Mouse (Mus musculus): ENCODE data around the gene Ddx39b.
A peak's percentile ranks its signal among the peaks of the same experiment; 100 is the strongest.

The Ddx39b gene

DNA sequence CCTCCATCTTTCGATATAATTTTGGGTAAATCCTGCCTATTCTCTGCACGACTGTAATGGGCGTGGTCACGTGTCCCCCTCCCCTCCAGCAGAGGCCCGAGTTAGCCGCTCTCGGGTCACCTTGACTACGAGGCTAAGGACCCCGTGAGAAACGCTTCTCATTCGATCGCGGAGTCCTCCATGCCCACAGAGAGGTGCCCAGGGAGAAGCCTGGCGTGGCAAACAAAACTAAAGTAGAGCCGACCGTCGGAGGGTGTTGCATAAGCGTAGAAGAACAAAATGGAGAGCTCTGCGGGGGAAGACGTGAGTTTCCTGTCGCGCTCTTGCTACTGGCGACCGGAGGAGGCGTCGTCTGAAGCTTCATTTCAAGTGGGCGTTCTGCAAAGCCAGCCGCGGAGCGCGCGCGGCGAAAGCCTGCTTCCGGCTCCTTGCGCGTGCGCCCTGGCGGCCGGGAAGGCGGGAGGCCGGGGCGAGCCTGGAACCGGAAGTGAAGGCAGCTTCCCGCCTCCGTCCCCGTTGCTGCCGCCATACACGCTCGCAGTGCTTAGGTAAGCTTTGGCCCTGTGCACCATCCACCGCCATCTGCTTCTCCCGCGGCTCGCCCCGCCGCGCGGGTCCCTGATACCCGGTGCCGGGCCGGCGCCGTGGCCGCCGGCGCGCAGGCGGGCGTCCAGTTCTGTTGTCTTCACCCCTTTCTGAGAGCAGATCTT, at the start of gene Ddx39b:
Ddx39b (plus strand) TSS at position 442 of the 710 bp plus-strand sequence.
- DNase-seq (ENCODE audit: low read depth, low spot score): peak; percentile 95

DNA sequence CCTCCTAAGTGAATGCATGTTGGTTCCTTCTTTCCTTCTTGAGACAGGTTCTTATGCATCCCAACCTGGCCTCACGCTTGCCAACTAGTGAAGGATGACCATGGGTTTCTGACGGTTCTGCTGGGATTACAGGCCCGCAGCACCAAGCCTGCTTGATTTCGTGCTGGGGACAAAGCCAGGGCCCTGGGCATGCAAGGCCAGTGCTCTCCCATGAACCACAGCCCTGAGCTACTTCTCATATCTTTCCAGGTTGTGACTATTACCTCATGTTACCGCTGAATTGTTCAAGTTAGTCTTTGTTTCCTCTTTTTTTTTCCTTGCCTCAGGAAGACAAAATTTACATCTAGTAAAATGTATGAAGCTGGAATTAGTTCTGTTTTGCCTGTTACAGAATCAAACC, 48.6 kb upstream of the Ddx39b start:
- no peak for DNase-seq (ENCODE audit: low read depth, low spot score)

DNA sequence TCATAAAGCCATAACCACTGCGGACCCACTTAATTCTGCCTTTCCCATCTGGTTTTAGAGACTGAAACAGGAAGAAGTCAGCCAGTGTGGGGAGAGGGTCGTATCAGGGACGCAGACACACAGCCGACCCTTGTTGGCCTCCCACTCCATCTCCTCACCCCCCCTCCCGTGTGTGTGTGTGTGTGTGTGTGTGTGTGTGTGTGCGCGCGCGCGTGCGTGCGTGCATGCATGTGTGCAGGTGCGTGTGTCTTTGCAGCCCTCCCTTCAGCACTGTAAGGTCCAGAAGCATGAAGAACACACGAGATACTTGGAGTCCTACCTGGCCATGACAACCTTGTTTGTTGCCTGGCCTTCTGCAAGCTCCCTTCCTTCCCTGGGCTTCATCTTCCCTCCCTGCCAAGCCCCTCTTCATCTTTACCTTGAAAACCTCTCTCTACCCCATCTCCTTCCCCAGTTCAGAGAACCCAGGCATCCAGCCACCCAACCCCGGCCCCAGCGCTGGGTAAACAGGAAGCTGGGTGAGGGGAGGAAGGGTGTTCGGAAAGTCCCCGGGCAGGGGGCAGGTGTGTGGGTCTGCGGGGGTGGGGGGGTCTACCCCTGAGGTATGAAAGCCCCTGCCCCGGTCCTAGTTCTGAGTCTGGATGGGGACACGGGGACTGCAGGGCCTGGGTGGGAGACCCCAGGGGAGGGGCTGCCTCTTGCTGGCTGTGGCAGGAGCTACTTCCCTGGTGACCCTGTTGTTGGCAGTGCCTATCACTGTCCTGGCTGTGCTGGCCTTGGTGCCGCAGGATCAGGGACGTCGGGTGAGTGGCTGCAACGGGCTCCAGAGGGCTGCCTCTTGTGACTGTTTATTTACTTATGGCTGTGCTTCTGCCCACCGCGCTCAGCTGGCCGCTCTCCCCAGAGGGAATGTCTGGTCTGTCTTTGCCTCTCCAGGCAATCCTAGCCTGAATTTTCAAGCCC, 47.4 kb upstream of the Ddx39b start, which contains the start of gene Ltb:
Ltb (plus strand) TSS at position 559 of the 963 bp plus-strand sequence.
- DNase-seq (ENCODE audit: low read depth, low spot score): no peak

DNA sequence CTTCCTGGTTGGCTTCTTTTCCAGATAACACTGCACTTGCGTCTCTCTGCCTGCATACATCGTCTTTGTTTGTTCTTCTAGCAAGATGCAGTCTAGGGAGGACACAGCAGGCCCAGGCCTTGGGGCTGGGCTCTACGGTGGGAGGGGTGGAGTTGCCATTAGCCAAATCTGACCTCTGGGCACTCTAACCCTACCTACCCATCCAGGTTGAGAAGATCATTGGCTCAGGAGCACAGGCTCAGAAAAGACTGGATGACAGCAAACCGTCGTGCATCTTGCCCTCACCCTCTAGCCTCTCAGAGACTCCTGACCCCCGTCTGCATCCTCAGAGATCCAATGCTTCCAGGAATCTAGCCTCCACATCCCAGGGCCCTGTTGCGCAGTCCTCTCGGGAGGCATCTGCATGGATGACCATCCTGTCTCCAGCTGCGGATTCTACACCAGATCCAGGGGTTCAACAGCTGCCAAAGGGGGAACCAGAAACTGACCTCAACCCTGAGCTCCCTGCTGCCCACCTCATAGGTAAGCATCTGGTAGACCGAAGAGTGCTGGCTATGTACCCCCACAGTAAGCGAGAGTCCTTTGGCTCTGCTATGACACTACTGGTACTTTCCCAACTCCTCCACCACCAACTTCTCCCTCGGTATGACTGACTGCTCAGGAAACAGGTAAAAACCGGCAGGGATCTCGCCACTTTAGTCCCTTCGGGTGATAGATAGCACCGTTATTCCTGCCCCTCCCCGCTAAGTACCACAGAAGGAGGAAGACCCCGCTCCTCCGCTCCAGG, 46.5 kb upstream of the Ddx39b start:
- no peak for DNase-seq (ENCODE audit: low read depth, low spot score)

DNA sequence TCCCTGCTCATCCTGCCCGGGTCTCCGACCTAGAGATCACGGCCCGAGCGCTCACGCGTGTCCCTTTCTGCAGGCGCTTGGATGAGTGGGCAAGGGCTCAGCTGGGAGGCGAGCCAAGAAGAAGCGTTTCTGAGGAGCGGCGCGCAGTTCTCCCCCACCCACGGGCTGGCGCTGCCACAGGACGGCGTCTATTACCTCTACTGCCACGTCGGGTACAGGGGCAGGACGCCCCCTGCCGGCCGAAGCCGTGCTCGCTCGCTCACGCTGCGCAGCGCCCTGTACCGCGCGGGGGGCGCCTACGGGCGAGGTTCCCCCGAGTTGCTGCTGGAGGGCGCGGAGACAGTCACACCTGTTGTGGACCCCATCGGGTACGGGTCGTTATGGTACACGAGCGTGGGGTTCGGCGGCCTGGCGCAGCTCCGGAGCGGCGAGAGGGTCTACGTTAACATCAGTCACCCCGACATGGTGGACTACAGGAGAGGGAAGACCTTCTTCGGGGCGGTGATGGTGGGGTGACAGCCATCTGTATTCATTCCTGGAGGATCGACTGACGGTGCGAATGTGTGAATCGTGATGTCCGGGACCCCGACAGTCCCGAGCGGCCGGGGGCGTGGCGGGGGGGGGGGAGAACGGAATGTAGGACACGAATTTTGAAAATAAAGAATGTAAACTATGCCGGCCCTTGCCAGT, 45.8 kb upstream of the Ddx39b start:
- no peak for DNase-seq (ENCODE audit: low read depth, low spot score)

DNA sequence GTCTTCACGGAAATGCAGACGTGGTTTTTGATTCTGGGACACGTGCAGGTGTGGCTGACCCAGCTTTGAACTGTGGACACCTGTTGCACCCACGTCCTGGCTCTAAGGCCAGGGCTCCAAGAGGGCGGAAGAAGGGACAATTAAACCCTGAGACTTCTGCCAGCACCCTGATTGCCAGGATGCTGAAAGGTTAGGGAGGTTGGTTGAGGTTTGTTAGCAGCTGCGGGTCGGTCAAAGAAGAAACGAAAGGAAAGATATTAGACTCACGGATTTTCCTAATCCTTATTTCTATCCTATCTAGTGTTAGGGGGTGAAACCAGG, 45.3 kb upstream of the Ddx39b start:
- no peak for DNase-seq (ENCODE audit: low read depth, low spot score)

DNA sequence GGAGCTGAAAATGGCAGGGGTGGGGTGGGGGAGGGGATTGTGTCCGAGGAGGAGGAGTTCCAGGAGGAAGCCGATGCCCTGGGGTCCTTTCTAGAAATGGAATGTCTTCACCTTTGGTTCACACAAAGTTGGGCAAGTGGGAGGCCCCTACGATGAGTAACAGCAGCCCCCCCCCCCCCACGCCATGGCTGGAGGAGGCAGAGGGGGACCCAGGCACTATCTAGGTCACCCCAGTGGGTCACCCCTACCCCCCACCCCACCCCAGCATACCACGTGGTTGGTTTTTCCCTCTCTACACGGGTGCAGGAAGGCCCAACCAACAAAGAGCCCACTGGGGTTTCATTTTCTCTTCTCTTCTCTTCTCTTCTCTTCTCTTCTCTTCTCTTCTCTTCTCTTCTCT, 44.4 kb upstream of the Ddx39b start:
- no peak for DNase-seq (ENCODE audit: low read depth, low spot score)

DNA sequence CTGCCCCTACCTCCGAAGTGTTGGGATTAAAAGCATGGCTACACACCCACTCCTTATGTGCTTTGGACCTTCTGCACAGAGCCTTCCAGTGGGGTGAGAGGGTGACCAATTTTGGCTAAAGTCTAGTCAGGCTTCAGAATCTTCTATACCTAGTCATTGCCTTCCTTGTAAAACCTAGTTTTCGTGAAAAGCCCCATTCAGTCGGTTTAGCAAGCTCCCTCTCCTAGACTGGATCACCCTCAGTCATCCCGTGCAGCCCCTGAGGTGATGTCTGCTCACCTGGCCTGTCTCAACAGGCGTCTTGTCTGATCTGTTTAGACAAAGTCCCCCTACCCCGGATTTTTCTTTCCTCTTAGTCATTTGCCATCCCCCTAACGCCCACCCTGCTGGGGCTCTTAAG, 43.5 kb upstream of the Ddx39b start:
- no peak for DNase-seq (ENCODE audit: low read depth, low spot score)

DNA sequence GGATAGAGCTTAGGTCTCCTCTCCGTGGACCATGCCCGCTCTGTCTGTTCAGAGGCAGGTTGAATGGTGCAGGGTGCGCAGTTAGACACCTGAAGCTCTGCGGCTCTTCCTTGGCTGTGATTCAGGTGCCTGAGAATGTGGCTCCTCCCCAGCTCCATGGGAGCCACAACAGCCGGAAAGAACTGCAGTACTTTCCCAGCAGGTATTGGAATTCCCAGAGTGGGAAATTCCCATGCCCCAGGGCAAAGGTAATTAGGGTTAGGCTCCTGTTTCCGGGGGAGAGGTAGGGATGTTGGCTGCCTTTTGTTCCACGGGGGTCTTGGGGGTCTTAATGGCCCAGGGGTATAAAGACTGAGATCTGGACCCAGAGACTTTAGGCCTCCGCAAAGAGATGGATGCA, 42.6 kb upstream of the Ddx39b start:
- no peak for DNase-seq (ENCODE audit: low read depth, low spot score)

DNA sequence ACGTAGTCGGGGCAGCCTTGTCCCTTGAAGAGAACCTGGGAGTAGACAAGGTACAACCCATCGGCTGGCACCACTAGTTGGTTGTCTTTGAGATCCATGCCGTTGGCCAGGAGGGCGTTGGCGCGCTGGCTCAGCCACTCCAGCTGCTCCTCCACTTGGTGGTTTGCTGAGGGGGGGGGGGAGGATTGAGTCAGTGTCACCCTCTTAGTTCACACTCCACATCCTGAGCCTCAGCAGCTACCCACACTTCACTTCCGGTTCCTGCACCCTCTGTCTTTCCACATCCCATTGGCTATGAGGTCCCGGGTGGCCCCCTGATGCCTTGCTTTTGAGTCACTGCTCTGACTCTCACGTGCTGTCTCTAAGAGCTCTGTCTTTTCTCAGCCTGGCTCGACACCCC, 41.1 kb upstream of the Ddx39b start:
- no peak for DNase-seq (ENCODE audit: low read depth, low spot score)

DNA sequence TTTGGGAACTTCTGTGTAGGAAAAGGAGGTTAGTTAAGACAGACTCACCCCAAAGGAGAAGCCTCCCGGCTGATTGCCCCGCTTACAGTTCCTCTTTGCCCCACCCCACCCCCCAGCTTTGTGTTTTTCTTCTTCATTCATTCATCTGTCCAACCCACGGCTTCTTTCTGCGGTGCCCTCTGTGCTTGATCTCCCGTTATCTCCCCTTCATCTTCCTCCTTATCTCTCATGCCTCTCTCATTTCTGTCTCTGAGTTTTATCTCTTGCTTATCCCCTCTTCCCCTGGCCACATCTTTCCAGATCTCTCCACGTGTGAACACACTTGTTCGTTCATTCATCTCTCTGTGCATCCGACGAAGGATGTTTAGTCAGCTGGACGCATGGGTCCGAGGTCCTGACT, 40.4 kb upstream of the Ddx39b start:
- no peak for DNase-seq (ENCODE audit: low read depth, low spot score)

DNA sequence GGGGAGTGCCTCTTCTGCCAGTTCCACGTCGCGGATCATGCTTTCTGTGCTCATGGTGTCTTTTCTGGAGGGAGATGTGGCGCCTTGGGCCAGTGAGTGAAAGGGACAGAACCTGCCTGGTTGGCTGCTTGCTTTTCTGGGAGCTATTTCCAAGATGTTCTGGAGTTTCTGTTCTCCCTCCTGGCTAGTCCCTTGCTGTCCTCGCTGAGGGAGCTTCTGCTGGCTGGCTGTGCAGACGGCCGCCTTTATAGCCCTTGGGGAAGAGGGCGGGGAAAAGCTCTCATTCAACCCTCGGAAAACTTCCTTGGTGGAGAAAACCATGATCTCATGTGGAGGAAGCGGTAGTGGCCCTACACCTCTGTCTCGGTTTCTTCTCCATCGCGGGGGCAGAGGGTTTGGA, 39.8 kb upstream of the Ddx39b start, which contains the start of gene Tnf:
Tnf (minus strand) TSS at position 221 of the 400 bp plus-strand sequence.
- DNase-seq (ENCODE audit: low read depth, low spot score): no peak

DNA sequence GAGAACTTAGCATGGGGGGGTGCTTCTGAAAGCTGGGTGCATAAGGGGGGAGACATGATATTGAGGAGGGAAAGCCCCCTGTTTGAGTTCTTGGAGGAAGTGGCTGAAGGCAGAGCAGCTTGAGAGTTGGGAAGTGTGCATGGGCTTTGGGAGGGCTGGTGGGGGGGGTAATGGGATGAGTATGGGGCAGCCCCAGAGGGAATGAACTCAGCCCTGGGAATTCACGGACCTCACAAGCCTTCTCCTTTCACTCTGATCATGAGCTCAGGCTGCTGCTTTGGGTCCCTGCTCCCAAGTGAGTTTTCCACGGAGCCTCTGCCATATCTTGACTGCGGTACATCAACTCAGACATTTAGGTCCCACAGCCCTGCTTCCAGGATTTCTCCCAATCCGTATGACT, 39.1 kb upstream of the Ddx39b start:
- no peak for DNase-seq (ENCODE audit: low read depth, low spot score)

DNA sequence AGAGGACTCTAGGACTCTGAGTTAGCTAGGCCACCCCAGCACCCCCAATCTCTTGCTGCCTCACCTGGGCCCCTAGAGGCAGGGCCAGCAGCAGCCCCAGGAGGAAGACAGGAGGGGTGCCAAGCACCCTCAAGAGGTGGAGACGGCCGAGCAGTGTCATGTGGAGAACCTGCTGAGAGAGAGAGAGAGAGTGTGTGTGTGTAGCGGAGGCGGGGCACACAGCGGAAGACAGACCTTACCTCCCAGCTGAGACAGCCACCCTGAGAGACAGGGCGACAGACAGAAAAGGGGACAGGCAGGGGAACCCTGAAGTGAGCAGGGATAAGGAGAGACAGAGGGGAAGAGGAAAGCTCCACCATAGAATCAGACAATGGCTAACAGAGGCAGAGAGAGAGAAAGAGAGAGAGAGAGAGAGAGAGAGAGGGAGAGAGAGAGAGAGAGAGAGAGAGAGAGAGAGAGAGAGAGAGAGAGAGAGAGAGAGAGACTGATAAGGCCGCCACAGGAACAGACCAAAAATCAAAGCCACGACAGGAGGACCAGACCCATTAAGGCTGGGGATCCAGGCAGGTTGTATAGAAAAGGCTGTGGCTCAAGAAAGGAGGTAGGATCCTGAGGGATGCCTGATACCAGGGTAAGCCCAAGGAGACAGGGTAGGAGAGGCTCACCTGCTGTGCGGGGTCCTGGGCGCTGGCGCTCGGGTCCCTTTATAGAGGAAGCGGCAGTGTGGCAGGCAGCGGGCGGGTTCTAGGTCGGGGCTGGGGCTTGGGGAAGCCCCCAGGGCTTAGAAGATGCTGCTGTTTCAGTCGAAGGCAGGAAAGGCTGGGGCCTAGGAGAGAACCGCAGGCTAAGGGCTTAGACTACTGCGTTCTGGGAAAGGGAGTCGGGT, 36.8 kb upstream of the Ddx39b start, which contains the start of gene Lta:
Lta (minus strand) TSS at position 858 of the 886 bp plus-strand sequence.
- no peak for DNase-seq (ENCODE audit: low read depth, low spot score)

DNA sequence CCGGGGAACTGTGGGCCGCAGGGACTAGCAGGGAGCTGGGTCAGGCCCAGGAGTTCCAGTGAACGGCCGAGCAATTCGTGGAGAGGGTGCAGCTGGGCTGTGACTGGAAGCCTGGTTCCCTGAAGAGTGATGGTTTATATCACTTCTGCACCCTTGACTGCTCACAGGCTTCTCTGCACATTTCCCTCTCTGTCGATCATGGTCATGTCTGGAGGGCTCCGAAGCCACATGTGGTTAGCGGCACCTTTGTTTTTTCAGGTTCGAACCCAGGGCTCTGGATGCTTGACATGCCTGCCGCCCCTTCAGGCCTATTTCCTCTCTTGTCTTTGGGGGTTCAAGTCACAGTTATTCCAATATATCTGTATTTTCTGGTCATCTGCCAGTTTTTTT, 36.2 kb upstream of the Ddx39b start:
- no peak for DNase-seq (ENCODE audit: low read depth, low spot score)

DNA sequence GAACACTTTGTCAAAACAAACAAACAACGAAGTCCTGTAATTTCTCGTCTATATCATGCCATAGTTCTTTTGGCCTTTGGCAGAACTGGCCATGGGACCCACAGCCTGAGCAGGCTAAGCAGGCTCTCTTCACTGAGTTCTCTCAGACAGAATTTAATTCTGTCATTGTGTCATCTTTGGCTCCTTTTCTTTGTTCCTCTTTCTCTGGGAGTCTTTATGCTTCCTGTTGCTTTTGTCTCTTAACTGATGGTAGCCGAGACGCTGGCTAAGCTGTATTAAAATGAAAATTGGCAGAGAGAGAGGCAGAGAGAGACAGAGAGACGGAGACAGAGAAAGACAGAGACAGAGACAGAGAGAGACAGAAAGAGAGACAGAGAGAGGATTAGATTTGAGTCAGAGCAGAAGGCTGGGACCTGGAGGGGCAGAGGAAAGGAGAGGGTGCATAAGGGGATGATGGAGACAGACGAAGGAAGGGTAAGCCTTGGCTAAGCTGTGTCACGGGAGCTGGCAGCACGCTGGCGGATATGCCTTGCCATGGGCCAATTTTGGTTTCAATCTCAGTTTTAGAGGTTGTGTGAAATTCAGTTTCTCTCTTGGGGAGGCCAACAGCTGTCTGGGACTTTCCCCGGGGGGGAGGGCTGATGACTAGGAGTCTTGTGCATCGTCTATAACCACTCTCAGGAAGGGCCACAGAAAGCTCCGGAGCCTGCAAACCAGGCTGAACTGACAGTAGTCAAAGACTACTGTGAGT, 31.6 kb upstream of the Ddx39b start:
- DNase-seq (ENCODE audit: low read depth, low spot score): no peak

DNA sequence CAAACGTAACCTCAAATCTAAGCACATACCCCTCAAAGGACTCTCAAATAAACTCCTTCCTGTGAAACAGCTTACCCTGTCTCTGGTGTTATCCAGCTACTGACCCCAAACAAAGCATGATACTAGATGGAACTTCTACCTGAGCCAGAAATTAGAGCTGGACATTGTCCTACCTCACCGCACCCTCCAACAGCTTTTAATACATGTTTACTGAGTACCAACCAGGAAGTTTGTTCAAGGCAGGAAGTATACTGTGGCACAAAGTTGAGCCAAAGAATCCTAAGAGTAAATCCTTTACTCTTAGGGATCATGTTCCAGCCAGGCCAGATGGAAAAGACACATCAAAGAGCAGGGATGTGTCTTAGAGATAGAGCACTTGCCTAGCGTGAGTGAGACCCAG, 31.0 kb upstream of the Ddx39b start:
- DNase-seq (ENCODE audit: low read depth, low spot score): no peak

DNA sequence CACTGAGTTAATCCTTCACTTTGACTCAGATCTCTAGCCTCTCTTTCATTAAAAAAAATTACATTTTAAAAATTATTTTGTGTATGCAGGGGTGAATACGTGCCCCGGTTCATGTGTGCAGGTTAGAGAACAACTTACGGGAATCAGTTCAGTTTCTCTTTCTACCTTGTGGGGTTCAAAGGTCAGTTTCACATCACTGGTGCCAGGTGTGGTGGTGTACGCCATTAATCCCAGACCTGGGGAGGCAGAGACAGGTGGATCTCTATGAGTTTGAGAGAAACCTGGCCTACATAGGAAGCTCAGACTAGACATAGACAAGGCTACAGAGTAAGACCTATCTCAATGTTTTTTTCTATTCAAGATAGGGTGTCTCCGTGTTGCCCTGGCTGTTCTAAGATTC, 28.5 kb upstream of the Ddx39b start:
- no peak for DNase-seq (ENCODE audit: low read depth, low spot score)

DNA sequence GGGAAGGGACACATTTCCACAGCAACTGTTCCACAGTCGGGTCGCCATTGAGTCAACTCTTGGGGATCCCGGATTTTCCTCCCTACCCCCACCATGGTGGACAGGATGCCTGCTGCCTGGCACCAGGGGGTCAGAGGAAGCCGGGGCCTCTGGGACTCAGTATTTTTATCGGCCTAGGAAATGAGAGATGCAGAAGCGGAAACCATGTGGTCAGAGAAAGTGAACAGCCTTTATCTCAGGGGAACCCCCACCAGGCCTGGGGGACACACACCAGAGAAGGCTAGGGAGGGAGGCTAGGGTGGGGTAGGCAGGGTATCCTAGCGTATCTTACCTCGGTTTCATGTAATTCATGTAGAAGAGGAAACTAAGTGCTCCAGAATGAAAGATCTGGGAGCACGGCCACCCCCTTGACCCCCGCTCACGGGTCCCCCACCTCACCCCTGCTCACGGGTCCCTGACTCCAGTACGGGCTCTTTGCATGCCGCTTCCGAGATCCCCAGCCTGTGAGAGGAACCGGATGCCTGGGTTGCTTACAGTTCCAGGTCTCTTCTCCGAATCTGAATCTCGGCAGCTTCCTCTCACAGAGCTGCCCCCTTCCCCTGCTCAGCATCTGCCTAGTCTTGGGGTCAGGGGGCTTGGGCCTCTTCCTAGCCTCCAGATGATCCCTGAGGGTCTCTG, 22.9 kb upstream of the Ddx39b start:
- DNase-seq (ENCODE audit: low read depth, low spot score): no peak

Measured in brain, embryonic 18.5 days (tissue).